Mouse (Mus musculus): ENCODE measurements around the gene Arrdc5.

DNA sequence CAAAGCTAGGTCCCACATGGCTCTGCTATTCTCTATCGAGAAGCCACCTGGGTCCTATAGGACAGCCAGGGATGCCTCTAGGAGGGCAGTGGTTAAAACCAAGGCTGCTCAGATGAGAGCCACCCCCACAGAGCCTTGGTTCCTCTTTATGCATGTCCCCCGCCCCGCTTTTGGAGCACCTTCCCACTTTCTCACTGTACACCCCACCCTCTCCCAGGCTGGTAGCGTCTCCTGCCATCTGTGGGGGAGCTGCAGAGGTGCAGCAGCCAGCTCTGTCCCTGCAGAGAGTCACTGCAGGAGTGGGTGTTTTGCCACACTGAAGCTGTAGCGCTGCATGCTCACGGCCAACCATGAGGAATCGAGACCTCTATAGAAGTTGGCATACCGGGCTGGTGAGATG, 16.8 kb downstream of the Arrdc5 start:
- TF ChIP-seq POLR2A (IDR thresholded peaks at IDR 0.05; ENCODE audit: insufficient read length, low read depth): no peak
- no peak for TF ChIP-seq E2F4 (IDR thresholded peaks at IDR 0.05; ENCODE audit: insufficient read depth)
- TF ChIP-seq MYOG (IDR thresholded peaks at IDR 0.05; ENCODE audit: control insufficient read depth in 1 of 3, insufficient read depth in 1 of 3, insufficient read length in 2 of 3, low read depth in 2 of 3): no peak
- TF ChIP-seq TCF12 (IDR thresholded peaks at IDR 0.05; ENCODE audit: insufficient read depth, poor library complexity, severe bottlenecking): no peak
- no peak for TF ChIP-seq MAX (IDR thresholded peaks at IDR 0.05; ENCODE audit: low read depth)
